Mouse (Mus musculus) spleen, postnatal 4 days (tissue): Measurements from ENCODE around the gene Entpd6.

Experiments used
- DNase-seq, 2 experiments: peaks; one replicate each; pipeline ENCODE4 v3.0.0; 2022; ENCODE audit warnings: low spot score in 2 of 2

Gene Entpd6

DNA sequence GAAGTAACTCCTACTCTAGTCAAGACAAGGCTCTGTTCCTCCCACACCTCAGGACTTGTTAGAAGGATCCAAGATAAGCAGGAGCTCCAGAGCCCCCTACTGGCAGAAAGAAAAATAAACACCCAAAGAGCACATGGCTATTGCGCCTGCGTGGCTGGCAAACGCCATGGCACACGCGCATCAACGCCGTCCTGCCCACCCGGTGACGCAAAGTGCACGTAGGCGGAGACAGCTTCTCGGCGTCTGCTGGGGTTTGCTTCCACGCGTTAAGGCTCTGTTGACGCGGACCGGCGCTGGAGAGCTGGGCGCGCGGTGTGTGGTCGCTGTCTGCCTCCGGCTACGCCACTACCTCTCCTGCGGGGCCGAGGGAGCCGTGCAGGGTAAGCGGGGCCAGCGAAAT, at the start of gene Entpd6:
Gene Entpd6, plus strand, starts transcription at position 189 of the 400 bp plus-strand sequence.
- peak; percentile 87 to 92 for DNase-seq

DNA sequence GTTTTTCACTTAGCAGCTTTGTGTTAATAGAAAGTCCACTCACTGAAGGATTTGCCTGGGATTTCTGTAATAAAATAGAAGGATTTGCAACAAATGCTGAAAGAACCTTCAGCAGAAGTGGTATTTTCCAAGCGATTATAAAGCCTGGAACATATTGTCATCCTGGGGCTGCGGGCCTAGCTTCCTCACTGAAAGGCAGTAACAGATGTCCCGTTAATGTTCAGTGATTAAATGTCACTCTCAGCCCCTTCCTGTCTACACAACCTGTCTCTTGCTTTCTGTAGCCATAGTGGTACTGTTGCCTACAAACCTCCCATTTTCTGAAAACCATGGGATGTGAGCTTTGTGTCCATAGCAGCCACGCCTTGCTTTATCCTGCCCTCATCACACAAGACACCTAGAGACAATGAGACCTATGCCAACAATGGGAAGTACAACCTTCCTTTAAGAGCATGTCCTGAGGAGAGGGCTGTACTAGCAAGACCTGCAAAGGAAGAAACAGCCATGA, 36.6 kb upstream of the Entpd6 start:
- DNase-seq = no peak

DNA sequence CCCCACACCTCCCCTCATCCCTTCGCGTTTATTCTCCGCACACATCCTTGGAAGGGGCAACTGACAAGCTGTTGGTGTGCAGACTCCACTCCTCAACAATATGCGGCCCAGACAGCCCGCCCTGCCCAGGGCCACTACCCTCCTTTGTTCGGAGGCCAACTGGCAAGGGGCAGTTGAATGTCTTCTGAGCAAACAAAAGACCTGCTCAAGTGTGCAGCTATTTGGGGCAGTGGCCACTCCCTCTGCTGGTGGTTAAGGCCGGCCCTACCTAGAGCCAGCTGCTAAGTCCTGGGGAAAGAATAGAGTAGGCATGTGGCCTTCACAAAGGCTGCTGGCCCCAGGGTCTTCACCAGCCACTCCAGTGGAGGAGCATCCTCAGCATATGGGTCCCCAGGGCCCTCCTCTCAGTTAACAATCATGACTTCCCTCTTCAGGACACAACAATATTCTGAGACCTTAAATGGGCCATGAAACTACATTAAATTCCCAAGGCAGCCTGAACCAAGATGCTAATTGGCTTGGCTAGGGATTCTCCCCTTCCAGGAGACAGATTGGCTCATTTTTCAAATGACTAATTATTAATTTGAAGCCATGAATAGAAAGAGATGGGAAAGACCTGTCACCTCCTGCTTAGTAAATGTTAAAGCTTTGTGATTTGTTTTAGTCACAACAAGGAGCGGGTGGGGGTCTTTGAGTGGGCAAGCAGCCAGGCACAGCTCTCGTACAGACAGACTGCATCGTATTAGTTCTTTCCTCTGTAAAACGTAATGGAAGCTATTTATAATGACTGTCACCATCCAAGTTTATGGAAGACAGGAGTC, 12.9 kb upstream of the Entpd6 start:
- DNase-seq = no peak

DNA sequence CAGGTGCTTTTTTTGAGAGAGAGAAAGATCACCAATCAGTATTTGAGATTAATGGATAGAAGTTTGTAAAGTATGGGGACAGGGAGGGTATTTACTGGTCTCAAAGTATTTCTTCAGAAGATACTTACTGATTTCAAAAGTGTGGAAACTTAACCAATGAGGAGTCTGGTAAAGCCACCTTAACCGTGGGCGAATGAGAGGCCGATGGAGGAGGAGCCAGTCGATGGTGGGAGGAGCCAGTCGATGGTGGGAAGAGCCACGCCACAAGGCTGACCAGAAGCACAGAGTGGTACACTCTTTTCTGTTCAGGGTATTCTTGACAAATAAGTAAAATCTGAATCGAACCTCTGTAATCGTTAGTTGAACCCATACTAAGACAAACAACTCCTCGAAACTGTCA, 11.0 kb upstream of the Entpd6 start:
- no peak for DNase-seq

DNA sequence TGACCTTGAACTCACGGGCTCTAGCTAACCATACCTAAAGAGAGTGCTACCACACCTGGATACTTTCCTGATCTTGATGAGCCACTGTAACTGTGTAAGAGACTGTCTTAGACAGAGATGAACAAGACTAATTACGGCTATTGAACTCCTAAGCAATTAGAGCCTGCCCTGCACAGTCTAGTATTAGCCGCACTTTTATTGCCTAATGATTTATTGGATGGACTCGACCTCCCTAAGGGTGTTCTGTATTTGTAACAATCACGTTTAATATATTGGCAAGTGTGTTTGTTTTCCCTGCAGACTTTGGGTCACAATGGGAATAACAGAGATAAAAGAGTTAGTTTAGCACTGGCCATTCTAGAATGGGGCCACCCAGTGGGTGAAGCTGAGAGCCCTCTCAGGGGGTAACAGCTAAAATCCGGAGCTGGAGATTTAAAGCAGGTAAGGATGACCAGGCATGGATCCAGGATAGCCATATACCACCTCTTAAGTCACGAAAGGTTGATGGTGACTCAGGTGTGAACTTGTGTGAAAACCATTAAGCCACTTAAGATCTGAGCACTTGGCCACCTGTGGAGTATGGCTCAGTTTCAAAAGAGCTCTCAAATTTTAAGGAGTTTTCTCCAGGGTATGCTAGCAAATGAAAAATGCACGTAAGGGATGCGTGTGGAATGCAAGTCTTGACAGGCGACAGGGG, 8.5 kb upstream of the Entpd6 start:
- no peak for DNase-seq

DNA sequence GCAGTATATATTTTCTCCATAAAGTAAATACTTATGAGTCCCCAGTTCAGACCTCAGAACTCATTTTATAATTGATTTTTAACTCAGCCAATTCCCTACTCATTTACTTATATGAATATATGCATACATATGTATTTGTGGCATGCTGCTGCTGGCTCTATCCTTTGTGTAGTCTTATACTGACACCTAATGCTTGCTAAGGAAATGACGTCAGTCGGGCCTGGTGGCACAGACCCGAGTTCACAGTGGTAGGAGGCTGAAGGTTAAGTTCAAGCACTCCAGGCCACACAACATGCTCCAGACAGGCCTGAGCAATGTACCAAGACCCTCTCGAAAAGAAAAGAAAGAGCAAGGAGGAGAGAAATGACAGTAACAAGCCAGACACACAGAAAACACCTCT, 7.4 kb upstream of the Entpd6 start:
- DNase-seq = no peak

DNA sequence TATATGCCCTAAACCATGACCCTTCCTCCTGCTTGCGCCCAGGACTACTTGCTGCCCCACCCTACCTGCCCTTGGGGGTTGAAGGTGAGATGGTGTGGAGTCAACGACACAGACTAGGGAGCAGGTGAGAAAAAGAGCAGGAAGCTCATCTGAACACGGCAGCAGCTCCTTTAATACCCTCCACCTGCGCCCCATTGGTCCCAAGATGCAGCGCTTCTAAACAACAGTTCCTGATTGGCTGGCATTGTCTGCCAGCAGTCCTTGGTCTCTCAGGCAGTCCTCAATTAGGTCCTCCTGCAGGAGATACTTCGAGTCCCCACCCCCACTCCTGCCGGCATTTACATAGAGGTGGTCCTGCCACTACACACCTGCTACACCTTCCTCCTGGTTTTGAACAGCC, 3.8 kb upstream of the Entpd6 start:
- DNase-seq = no peak

DNA sequence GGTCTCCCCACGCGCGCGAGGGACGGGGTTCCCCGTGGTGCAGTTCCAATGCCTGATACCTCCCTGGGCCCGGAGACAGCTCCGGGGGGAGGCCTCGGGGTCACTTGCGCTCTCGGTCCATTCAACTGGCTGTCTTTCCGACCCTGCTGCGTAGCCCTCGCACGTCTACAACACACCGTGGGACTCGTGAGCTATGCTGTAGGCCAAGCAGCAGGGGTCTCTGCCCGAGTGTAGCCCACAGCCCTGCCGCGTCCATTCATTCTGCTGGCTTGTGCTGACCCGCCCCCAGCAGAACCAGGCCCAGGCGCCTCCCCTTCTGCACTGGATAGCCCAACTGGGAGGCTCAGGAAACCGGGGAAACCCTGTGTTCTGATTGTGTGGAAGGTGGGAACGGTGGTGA, 441 bp downstream of the Entpd6 start:
- no peak for DNase-seq

DNA sequence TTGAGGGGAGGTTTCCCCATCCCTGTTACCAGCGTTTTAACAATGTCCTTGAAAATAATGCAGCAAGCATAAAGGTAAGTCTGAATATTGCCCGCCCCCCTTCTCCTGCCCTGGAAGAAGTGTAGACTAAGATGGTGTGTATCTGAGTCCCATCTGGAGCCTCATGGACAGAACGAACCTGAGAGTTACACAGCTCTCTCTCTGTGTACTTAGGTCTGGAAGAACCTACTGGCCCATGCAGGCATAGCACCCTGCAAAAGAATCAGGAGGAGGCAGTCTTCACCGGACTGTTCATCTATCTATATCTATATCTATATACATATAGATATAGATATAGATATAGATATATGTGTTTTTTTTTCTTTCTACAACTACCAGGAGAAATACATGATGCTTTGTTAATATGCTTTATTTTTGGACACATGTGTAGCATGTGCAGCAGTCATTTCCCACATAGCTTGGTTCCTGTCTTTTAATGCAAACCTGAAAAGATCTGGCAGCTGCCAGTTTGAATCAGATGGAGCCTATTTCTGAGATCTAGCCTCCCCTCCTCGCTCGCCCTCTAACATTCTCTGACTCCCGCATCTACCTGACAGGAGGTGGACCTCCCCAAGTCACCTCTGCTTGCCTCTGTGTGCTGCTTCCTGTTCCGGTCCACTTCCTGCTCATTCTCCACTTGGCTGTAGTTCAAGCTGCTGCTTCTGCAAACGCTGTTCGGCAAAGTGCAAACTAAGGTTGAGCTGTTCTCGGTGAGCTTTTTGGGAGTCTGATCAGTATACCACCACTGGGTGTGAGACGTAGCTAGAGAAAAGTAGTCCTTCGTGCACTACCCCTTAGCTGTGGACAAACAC, 1.5 kb downstream of the Entpd6 start:
- DNase-seq = no peak

DNA sequence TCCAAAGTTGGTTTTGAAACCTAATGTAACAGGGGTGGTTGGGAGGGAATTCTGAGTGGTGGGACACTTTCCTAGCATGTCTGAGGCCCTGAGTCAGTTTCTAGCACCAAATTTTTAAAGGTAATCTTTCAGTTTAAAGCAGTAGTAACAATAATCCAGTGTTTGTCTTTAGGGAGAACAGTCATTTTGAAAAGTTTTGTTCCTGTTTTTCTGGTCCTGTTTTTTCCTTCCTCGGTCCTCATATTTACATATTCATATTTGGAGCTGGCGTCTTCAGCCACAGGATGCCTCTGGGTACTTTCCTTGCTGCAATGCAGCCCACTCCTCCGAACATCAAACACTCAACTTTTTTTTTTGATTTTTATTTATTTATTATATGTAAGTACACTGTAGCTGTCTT, 6.2 kb downstream of the Entpd6 start:
- no peak for DNase-seq

DNA sequence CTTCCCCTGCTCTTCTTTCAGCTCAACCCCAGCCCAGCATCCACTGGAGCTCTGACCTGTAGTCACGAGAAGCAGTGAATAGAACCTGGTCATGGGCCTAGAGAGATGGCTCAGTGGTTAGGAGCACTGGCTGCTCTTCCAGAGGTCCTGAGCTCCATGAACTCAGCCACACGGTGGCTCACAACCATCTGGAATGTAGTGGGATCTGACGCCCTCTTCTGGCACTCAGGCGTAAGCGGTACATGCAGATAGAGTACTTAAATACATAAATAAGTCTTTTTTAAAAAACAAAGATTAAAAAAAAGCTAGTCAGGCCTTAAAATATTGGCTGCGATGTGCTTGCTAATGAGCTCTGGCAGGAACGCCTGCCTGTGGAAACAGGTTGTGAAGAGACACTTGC, 12.6 kb downstream of the Entpd6 start:
- no peak for DNase-seq

DNA sequence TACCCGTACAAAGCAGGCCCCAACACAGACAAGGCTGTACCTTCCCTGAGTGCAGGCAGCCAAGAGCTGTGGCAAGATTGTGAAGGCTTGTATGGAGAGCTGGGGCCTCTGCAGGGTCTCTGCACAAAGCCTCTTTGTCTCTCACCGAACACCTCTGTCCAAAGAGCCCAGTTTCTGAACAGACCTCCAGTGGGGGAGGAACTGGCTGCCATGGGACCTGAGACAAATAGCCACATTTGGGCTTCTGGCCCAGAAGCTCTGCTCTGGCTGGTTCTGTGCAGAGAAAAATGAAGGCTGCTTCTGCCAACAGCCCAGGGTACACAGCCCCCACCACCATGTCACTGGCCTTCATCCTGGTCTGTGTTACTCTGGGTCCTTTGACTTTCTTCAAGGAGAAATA, 16.8 kb downstream of the Entpd6 start:
- DNase-seq = no peak

DNA sequence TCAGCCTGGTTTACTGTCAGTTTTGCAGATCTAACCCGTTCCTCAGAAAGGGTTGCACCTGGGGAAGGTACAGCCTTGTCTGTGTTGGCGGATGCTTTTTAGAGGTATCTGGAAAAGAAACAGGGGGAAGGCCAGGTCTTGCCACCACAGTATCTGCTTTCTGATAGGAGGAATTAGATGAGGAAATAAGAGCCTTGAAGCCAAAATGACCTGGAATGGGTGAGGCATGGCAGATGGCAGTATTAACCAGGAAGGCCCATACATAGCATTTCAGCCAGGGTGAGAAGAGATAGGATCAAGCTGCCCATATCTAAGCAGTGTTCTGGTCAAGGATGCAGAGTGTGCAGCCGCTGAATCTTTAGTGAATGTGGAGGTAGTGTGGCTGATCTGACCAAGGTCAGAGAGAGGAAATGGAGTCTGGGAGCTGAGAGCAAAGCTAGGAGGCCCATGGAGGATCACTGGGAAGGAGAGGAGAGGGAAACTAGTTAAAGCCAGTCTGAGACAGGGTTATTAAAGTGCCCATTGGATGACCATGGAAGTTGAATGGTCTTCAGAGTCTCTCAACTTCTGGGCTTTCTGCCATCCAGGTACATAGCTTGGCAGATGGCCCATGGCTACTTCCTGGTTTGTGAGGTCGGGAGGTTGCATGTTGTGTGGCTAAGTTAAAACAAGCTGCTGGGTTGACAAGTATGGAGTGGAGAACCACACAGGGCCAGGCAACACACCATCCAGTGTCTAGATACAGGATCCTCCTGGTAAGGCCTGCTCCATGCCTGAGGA, 17.4 kb downstream of the Entpd6 start:
- no peak for DNase-seq

DNA sequence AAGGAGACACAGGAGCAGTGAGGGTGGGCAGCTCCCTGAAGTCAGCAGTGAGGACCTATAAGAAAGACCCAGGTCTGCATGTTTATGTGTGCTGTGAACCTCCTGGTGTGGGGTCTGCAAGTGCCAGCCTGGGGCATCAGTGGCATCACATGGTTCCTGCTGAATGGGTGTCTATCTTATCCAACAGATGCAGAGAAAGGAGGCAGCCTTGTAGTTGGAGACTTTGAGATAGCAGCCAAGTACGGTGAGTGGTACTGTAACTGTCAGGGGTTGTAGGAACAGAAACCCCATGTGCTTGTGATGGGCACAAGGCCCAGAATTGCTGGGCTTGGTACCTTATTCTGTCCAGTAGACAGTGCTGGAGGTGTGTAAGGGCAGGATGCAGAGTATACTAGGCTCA, 19.8 kb downstream of the Entpd6 start:
- DNase-seq = no peak

DNA sequence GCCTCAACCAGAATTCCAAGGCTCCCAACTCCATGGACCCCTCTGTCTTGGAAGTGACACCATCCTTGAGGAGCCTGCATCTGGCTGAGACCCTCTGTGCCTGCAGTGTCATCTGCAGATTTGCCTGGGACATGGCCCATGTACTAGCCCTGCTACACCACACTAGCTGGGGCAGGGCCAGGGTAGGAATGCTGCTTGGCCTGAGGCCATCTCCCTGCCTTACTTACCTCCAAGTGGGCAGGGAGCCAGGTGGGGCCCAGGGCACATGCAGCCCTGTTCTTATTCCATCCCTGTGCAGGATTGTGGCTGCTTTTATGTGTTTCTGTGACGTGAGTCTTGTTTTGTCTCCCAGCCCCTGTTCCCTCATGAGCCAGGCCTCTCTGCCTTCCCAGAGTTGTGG, 21.9 kb downstream of the Entpd6 start:
- DNase-seq = peak in 1 of 2 experiments; percentile 36

DNA sequence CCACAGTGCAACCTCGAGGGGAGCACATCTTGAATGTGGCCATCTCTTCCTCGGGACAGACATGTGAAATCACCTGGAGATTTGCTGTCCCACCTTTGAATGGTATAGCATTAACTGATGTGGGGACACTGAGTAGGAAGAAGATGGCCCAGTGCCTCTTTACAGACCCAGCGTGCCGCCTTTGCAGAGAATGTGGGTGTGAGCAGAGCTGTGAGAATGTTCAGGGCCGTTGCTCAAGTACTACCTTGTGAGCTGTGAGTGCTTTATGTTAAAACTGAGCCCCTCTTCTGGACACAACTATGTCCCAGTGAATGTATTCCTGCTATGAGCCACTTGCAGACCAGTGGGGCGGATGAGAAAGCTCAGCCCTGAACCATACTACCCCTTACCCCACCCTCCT, 22.3 kb downstream of the Entpd6 start:
- DNase-seq = no peak

DNA sequence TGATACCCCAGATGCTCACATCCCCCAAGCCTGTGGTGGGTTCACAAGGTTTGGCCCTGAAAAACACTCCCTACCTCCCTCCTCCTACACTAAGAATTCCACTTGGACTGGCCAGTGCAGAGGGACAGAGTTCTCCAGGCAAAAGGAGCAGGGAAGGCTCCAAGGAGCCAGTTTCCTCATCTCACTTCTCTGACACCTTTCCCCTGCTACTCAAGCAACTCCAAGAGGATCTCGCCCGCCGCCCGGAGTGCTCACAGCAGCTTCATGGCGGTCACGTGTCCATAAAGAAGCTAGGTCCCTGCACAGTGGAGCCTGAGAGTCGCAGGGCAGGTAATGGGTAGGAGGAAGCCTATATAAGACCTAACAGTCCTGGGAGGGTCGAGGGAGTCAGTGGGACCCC, 23.2 kb downstream of the Entpd6 start:
- DNase-seq = no peak

DNA sequence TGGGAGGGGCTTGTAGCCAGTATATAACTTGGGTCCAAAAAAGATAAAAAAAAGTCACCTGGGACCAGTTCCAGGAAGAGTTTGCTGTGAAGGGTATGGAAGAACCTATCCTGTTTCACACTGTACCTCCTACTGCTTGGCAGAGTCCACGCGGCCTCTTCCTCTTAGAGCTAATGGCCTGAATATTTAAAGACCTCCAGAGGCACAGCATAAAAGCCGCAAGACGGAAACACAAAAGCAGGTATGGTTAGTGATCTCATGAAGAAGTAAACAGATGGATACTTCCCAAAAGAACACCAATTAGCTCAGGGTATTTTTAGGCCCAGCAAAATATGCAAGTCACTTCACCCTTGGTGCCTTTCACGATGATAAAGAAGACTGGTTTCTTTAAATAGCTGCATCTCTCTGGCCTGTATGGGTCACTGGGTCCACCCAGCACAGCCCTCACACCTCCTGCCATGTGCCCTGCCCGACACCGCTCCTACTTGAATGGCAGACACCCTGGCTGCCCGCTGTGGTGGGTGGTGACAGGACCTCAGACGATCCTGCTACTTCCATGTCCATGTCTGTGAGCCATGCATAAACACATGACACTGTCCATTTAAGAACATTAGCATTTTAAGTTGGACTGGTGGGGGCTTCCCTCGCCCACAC, 23.8 kb downstream of the Entpd6 start:
- DNase-seq = no peak

DNA sequence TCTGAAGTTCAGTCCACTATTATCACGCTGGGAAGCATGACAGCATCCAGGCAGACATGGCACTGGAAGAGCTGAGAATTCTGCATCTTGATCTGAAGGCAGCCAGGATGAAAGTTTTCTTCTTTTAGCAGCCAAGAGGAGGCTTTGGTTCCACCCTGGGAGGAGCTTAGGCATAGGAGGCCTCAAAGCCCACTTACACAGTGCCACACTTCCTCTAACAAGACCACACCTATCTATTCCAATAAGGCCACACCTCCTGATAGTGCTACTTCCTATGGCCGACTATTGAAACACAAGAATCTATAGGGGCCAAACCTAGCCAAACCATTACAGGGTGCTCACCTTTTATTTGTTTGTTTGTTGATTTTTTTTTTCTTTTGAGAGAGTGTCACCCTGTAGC, 34.0 kb downstream of the Entpd6 start:
- no peak for DNase-seq

DNA sequence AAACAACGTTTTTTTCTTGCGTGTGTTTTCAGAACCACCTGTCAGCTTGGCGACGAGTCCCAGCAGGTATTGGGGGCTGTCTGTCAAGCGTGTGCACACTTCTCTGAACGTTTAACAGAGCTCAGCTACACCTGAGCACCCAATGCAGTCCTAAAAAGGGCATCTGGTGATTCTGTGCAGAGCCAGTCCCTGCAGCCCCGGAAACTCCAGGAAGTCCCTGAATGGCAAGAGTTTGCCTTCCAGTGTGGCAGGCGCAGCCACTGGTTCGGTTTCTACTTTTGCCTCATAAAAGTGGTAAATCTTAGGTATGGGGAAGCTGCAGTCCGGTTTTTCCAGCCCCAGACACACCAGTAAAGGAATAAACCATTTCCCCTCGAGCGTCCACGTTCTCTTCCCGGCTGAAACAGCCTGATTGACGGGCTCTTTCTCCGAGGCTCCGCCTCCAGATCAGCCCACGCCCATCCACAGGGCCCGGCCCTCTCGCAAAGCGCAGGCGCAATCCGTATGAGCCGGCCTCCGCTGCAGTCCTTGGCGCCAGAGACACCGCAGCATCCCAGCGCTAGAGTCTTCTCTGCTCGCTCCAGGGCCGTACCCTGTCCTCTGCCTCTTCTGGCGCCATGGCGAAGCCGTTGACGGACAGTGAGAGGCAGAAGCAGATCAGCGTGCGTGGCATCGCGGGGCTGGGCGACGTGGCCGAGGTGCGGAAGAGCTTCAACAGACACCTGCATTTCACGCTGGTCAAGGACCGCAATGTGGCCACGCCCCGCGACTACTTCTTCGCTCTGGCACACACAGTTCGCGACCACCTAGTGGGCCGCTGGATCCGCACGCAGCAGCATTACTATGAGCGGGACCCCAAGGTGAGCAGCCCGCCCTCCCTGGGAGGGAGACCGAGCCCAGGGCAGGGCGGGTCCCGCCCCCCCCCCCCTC, 37.7 kb downstream of the Entpd6 start, which contains the start of gene Pygb:
Gene Pygb, plus strand, starts transcription at position 485 of the 930 bp plus-strand sequence.
- peak; percentile 82 to 90 for DNase-seq
